Mouse (Mus musculus): ENCODE measurements around the gene Lce1b.

DNA sequence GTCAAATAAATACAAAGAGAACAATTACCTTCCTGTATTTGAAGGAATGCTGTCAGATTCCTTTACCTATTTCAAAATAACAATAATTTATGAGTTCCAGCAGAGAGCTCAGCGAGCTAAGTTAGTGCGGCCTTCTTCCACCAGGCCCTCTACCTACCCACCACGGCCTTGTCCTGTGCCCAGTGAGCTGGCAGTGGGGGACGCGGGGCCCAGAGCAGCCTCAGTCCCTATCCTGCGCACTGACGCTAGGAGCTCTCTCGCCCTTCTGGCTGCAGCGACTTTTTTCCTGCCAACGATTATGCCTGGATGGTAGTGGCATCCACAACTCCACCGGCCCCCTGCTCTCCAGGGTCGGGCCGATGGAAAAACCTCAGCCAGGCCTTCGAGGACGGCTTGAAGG is 16.9 kb downstream of the Lce1b start:
- TF ChIP-seq CTCF (conservative IDR thresholded peaks at IDR 0.05; ENCODE audit: low read length) = no peak
- no peak for TF ChIP-seq POU5F1 (IDR thresholded peaks at IDR 0.05; ENCODE audit: borderline replicate concordance, low read length)
- TF ChIP-seq NANOG (IDR thresholded peaks at IDR 0.05; ENCODE audit: borderline replicate concordance, low read length) = no peak

Data from E14TG2a.4 (cell line).